In the genomic region with DNA sequence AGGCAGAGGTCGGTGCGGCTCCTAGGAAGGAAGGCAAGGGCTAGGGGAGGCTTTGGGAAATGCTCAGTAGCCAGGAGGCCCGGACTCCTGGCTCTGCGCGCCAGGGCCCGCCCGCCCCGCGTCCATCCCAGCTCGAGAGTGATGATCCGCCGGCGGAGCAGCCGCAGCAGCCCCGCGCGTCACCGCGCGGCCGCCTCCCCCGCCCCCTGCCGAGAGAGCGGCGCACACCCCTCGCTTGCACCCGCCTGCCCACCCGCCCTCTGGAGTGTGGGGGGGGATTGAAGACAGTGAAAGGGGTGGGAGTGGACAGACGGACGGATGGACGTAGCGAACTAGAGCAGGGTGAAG, we compare ENCODE assay signal across 8 mouse cellular contexts. TPM values are rescaled to one million over a fixed set of nuclear protein-coding genes. Genes with fewer than 3 reads are reported as not detected.
DNase-seq lines count a peak whose midpoint lies in the region; ATAC-seq and TF ChIP-seq lines count a peak whose summit lies in the region.

TSS of gene Nlgn2 (minus strand) at position 181 of the 348 bp plus-strand sequence.

- CTCF ChIA-PET in Patski (lab: Charles Lee): interaction anchor here (1.4 kb wide), 1 partner anchor 31 kb away, joined by 3 read pairs; no protein-coding TSS in a partner anchor

- no peaks in the 10 kb centered on the region for H3K9me3 ChIP-seq in kidney, embryonic 15.5 days (replicated peaks)
- no peaks in the 10 kb centered on the region for H3K9me3 ChIP-seq in embryonic facial prominence, embryonic 14.5 days (ENCODE audit: control insufficient read depth, low read length)
- H3K9me3 ChIP-seq in intestine, embryonic 14.5 days (ENCODE audit: control insufficient read depth, low read length): no peaks in the 10 kb centered on the region

- peaks cover 15% of the 10 kb centered on the region; the same call in 1 of the 2 replicates for H3K36me3 ChIP-seq in kidney, embryonic 15.5 days
- peaks cover 14% of the 10 kb centered on the region for H3K36me3 ChIP-seq in embryonic facial prominence, embryonic 14.5 days (ENCODE audit: control insufficient read depth, insufficient read depth, low read length)
- H3K36me3 ChIP-seq in intestine, embryonic 14.5 days (ENCODE audit: control insufficient read depth, insufficient read depth, low read length): peaks cover 14% of the 10 kb centered on the region

- peak within 1 kb of the TSS; percentile 77 for H3K9ac ChIP-seq in kidney, embryonic 15.5 days
- peak within 1 kb of the TSS; percentile 81 for H3K9ac ChIP-seq in embryonic facial prominence, embryonic 14.5 days (ENCODE audit: low read depth, low read length)
- peak within 1 kb of the TSS; percentile 64 for H3K9ac ChIP-seq in intestine, embryonic 14.5 days (ENCODE audit: low read length)

- peaks cover 18% of the 10 kb centered on the region for H3K27me3 ChIP-seq in kidney, embryonic 15.5 days
- H3K27me3 ChIP-seq in Patski: no peaks in the 10 kb centered on the region
- H3K27me3 ChIP-seq in embryonic facial prominence, embryonic 14.5 days (replicated peaks; ENCODE audit: control insufficient read depth, insufficient read depth, low read length): no peaks in the 10 kb centered on the region
- no peaks in the 10 kb centered on the region for H3K27me3 ChIP-seq in intestine, embryonic 14.5 days (replicated peaks; ENCODE audit: control insufficient read depth, insufficient read depth, low read length)

- peak within 1 kb of the TSS; percentile 74 for H3K4me3 ChIP-seq in kidney, embryonic 15.5 days (replicated peaks)
- peak within 1 kb of the TSS; percentile 73 for H3K4me3 ChIP-seq in embryonic facial prominence, embryonic 14.5 days (ENCODE audit: low read depth, low read length)
- H3K4me3 ChIP-seq in intestine, embryonic 14.5 days (ENCODE audit: low read depth, low read length): peak within 1 kb of the TSS; percentile 79

- POLR2A ChIA-PET in Patski (lab: Charles Lee): interaction anchor here (1.1 to 1.8 kb wide), 2 partner anchors 9 to 59 kb away, joined by 4 to 5 read pairs; no protein-coding TSS in a partner anchor

- H3K4me1 ChIP-seq in kidney, embryonic 15.5 days: peaks cover 48% of the 10 kb centered on the region
- peaks cover 28% of the 10 kb centered on the region for H3K4me1 ChIP-seq in embryonic facial prominence, embryonic 14.5 days (ENCODE audit: control insufficient read depth, insufficient read depth, low read length)
- H3K4me1 ChIP-seq in intestine, embryonic 14.5 days (replicated peaks; ENCODE audit: control insufficient read depth, insufficient read depth, low read length): peaks cover 32% of the 10 kb centered on the region

- no peak for TF ChIP-seq CTCF in Patski (IDR thresholded peaks at IDR 0.05)

- no peak; the same call in 1 of the 2 replicates for ATAC-seq in kidney, embryonic 15.5 days (replicated peaks; ENCODE audit: low FRiP score)
- peak; percentile 47 for ATAC-seq in Patski
- peak; percentile 75 for ATAC-seq in embryonic facial prominence, embryonic 14.5 days (ENCODE audit: low read depth)
- peak; percentile 74 for ATAC-seq in intestine, embryonic 14.5 days (replicated peaks; ENCODE audit: low FRiP score, low TSS enrichment, low read depth)
- peak; percentile 10; the same call in 1 of the 2 replicates for ATAC-seq in megakaryocyte, adult 5-6 weeks (ENCODE audit: poor library complexity, severe bottlenecking)
- no peak for ATAC-seq in megakaryocyte progenitor cell, adult 5-6 weeks (replicated peaks; ENCODE audit: poor library complexity)

- in situ Hi-C loops in Patski (cut with MboI; ENCODE audit: low pct_unique_long_range_greater_than_20kb): no loop called here

- under 1% methylated on average over 31 of the region's 32 CpGs for WGBS in kidney, embryonic 15.5 days
- WGBS in embryonic facial prominence, embryonic 14.5 days: 0% methylated on average over 7 of the region's 32 CpGs
- 0% methylated on average over 30 of the region's 32 CpGs for WGBS in intestine, embryonic 14.5 days

- no peak for DNase-seq in kidney, postnatal 25 days
- no peak for DNase-seq in Patski (ENCODE audit: low read depth, low spot score)
- no peak for DNase-seq in embryonic facial prominence, embryonic 14.5 days (ENCODE audit: low spot score)
- no peak for DNase-seq in intestine, embryonic 14.5 days (ENCODE audit: low spot score)
- no peak for DNase-seq in ovary, postnatal 14 days (ENCODE audit: low spot score)

- H3K4me2 ChIP-seq in kidney, embryonic 15.5 days: peak within 1 kb of the TSS; percentile 97
- H3K4me2 ChIP-seq in embryonic facial prominence, embryonic 14.5 days (ENCODE audit: low read depth, low read length): peak within 1 kb of the TSS; percentile 95
- H3K4me2 ChIP-seq in intestine, embryonic 14.5 days (ENCODE audit: low read length): peak within 1 kb of the TSS; percentile 77

- H3K27ac ChIP-seq in kidney, embryonic 15.5 days: peak within 1 kb of the TSS; percentile 90
- H3K27ac ChIP-seq in embryonic facial prominence, embryonic 14.5 days (replicated peaks; ENCODE audit: low read depth, low read length): peak within 1 kb of the TSS; percentile 92
- H3K27ac ChIP-seq in intestine, embryonic 14.5 days (ENCODE audit: low read depth): peak within 1 kb of the TSS; percentile 83

RNA-seq across cellular contexts. Expression of gene Nlgn2, which starts in this region (rescaled TPM):
- polyA plus RNA-seq in kidney, embryonic 15.5 days (2015; fragmentation: Nextera tagmentation; extraction: Ambion mirVana): 5.6 and 7.6 TPM in 2 replicates
- polyA plus RNA-seq in Patski (2021): 35.0 TPM
- 8.3 and 10.6 TPM in 2 replicates for polyA plus RNA-seq in embryonic facial prominence, embryonic 14.5 days (2014; fragmentation: Nextera tagmentation; extraction: Ambion mirVana)
- polyA plus RNA-seq in intestine, embryonic 14.5 days (2014; fragmentation: Nextera tagmentation; extraction: Ambion mirVana): 8.5 TPM in 2 replicates
- 0.20 and 0.48 TPM in 2 replicates for total RNA-seq in megakaryocyte, adult 5-6 weeks (2015)
- total RNA-seq in megakaryocyte, adult 5-6 weeks (2017): 0.16 and 0.88 TPM in 2 replicates
- 8.4 and 10.8 TPM in 2 replicates for total RNA-seq in megakaryocyte progenitor cell, adult 5-6 weeks (2015)
- 3.5 and 6.2 TPM in 2 replicates for total RNA-seq in megakaryocyte progenitor cell, adult 5-6 weeks (2017)

Comparison
In these comparisons a context has a peak if more than half of its experiments do, and no peak if none do; other contexts are left out.
1. Peak in ATAC-seq in megakaryocyte, adult 5-6 weeks; RNA of the gene not detected or under 1 TPM.
2. ATAC-seq: peak in Patski (single experiment), embryonic facial prominence, embryonic 14.5 days (single experiment) and intestine, embryonic 14.5 days (single experiment); none in kidney, embryonic 15.5 days (single experiment) and megakaryocyte progenitor cell, adult 5-6 weeks (single experiment).
3. Peak in every context shown above with its lines, with median percentiles within 50 percentile points of each other: H3K27ac ChIP-seq, H3K4me2 ChIP-seq, H3K4me3 ChIP-seq and H3K9ac ChIP-seq.